Mouse (Mus musculus): ENCODE data around the gene Golga5. TPM values are rescaled to one million over a fixed set of nuclear protein-coding genes. Genes with fewer than 3 reads are reported as not detected.

The Golga5 gene
- polyA plus RNA-seq, 1 experiment from 2014 or later = 28.5 TPM

- H3K4me3 ChIP-seq (ENCODE audit: low read depth, low read length) = no peak overlapping the region
- 0 out of 2 replicates have a peak, but pooled peaks cover 9% of the 10 kb centered on the region for H3K36me3 ChIP-seq (ENCODE audit: control insufficient read depth, insufficient read depth, low read length)
- H3K9me3 ChIP-seq (ENCODE audit: control insufficient read depth, low read length) = no peaks in the 10 kb centered on the region
- H3K9ac ChIP-seq (replicated peaks; ENCODE audit: low read depth, low read length) = no peak overlapping the region
- WGBS = 95% methylated on average over 7 of the region's 7 CpGs
- ATAC-seq (ENCODE audit: low read depth) = no peak
- H3K4me2 ChIP-seq (ENCODE audit: low read depth, low read length) = no peak overlapping the region
- H3K27me3 ChIP-seq (ENCODE audit: control insufficient read depth, insufficient read depth, low read length) = no peaks in the 10 kb centered on the region
- no peak overlapping the region for H3K27ac ChIP-seq (ENCODE audit: low read depth, low read length)
- no peaks in the 10 kb centered on the region for H3K4me1 ChIP-seq (ENCODE audit: control insufficient read depth, insufficient read depth, low read length)
Measured at GRCm38 (mm10) chr12:102426285-102426684, 42.6 kb upstream of the Golga5 start.

DNA sequence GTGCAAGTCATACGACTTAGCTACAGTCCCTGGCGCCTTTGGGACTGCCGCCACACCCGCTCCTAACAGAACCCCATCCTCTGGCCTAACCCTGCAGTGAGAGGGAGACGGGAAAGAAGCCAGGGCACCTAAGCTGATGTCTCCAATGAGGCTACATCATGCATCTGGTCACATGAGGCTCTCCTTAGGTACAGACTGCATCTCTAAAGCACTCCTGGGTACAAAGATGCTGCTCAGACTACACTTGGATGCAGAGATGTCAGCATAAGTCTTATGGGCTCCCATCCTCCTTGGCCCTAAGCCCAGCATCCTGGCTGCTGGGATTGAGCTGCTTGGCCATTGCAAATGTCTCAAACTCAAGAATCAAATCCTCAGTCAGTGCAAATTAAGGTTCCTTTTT, 39.3 kb upstream of the Golga5 start:
- Histone ChIP-seq H3K4me3 (ENCODE audit: low read depth, low read length) (no peak overlapping the region), H3K9ac (replicated peaks; ENCODE audit: low read depth, low read length) (no peak overlapping the region), H3K4me2 (ENCODE audit: low read depth, low read length) (no peak overlapping the region), H3K36me3 (ENCODE audit: control insufficient read depth, insufficient read depth, low read length) (no peaks in the 10 kb centered on the region), H3K27ac (ENCODE audit: low read depth, low read length) (no peak overlapping the region), H3K27me3 (ENCODE audit: control insufficient read depth, insufficient read depth, low read length) (no peaks in the 10 kb centered on the region), H3K4me1 (ENCODE audit: control insufficient read depth, insufficient read depth, low read length) (no peaks in the 10 kb centered on the region), H3K9me3 (ENCODE audit: control insufficient read depth, low read length) (no peaks in the 10 kb centered on the region)
- no peak for ATAC-seq (ENCODE audit: low read depth)
- WGBS = 98% methylated on average over 5 of the region's 5 CpGs

GRCm38 (mm10) chr12:102430228-102430627, 38.7 kb upstream of the Golga5 start:
- no peak for ATAC-seq (ENCODE audit: low read depth)
- Histone ChIP-seq H3K36me3 (ENCODE audit: control insufficient read depth, insufficient read depth, low read length) (no peaks in the 10 kb centered on the region), H3K9me3 (ENCODE audit: control insufficient read depth, low read length) (no peaks in the 10 kb centered on the region), H3K9ac (replicated peaks; ENCODE audit: low read depth, low read length) (no peak overlapping the region), H3K27me3 (ENCODE audit: control insufficient read depth, insufficient read depth, low read length) (no peaks in the 10 kb centered on the region), H3K4me1 (ENCODE audit: control insufficient read depth, insufficient read depth, low read length) (no peaks in the 10 kb centered on the region), H3K4me3 (ENCODE audit: low read depth, low read length) (no peak overlapping the region), H3K4me2 (ENCODE audit: low read depth, low read length) (no peak overlapping the region), H3K27ac (ENCODE audit: low read depth, low read length) (no peak overlapping the region)
- WGBS = 77% methylated on average over 4 of the region's 4 CpGs

DNA sequence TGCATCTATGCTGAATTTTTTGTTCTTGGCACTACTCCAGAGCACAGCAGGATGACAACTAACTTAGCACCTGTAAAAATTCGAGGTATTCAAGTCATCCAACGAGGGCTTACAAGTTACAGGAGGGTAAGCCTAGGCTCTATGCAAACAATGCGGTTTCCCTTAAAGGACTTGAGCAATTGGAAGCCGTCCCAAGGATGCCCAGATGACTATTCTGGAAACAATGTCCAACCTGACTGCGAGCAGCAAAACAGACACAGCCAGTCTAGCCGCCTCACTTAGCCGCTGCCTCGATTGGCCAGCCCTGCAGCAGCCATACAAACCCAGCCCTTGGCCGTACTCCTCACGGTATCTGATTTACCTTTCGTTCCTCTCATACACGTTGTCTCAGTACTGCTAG, 36.7 kb upstream of the Golga5 start:
- H3K27ac ChIP-seq (ENCODE audit: low read depth, low read length) = no peak overlapping the region
- H3K9ac ChIP-seq (replicated peaks; ENCODE audit: low read depth, low read length) = no peak overlapping the region
- no peaks in the 10 kb centered on the region for H3K4me1 ChIP-seq (ENCODE audit: control insufficient read depth, insufficient read depth, low read length)
- H3K36me3 ChIP-seq (ENCODE audit: control insufficient read depth, insufficient read depth, low read length) = no peaks in the 10 kb centered on the region
- H3K9me3 ChIP-seq (ENCODE audit: control insufficient read depth, low read length) = no peaks in the 10 kb centered on the region
- WGBS = 88% methylated on average over 12 of the region's 12 CpGs
- no peak for ATAC-seq (ENCODE audit: low read depth)
- H3K4me2 ChIP-seq (ENCODE audit: low read depth, low read length) = no peak overlapping the region
- H3K4me3 ChIP-seq (ENCODE audit: low read depth, low read length) = no peak overlapping the region
- no peaks in the 10 kb centered on the region for H3K27me3 ChIP-seq (ENCODE audit: control insufficient read depth, insufficient read depth, low read length)

DNA sequence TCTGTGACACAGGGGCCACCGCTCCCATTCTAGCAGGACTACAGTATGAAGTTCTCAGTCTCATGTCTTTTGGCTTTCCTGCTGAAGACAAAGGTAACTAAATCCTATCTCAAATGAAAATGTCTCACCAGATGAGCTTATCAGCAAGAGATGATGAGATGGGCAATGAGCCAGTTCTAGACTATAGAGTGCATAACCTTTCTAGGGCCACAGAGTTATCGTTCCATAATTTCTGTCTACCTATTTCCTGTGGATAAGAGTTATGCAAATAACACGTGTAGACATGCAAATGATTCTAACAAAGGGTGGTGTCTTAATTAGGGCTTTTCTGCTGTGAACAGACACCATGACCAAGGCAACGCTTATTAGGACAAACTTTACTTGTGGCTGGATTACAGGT, 34.8 kb upstream of the Golga5 start:
- Histone ChIP-seq H3K4me3 (ENCODE audit: low read depth, low read length) (no peak overlapping the region), H3K27ac (ENCODE audit: low read depth, low read length) (no peak overlapping the region), H3K9ac (replicated peaks; ENCODE audit: low read depth, low read length) (no peak overlapping the region), H3K4me2 (ENCODE audit: low read depth, low read length) (no peak overlapping the region), H3K4me1 (ENCODE audit: control insufficient read depth, insufficient read depth, low read length) (peaks cover 8% of the 10 kb centered on the region; the same call in 1 of the 2 replicates), H3K27me3 (ENCODE audit: control insufficient read depth, insufficient read depth, low read length) (no peaks in the 10 kb centered on the region), H3K36me3 (ENCODE audit: control insufficient read depth, insufficient read depth, low read length) (no peaks in the 10 kb centered on the region), H3K9me3 (ENCODE audit: control insufficient read depth, low read length) (no peaks in the 10 kb centered on the region)
- WGBS = 88% methylated on average over 4 of the region's 4 CpGs
- no peak for ATAC-seq (ENCODE audit: low read depth)

- no peak for ATAC-seq (ENCODE audit: low read depth)
- Histone ChIP-seq H3K4me1 (ENCODE audit: control insufficient read depth, insufficient read depth, low read length) (peaks cover 8% of the 10 kb centered on the region; the same call in 1 of the 2 replicates), H3K4me2 (ENCODE audit: low read depth, low read length) (no peak overlapping the region), H3K27ac (ENCODE audit: low read depth, low read length) (no peak overlapping the region), H3K9me3 (ENCODE audit: control insufficient read depth, low read length) (no peaks in the 10 kb centered on the region), H3K36me3 (ENCODE audit: control insufficient read depth, insufficient read depth, low read length) (no peaks in the 10 kb centered on the region), H3K27me3 (ENCODE audit: control insufficient read depth, insufficient read depth, low read length) (no peaks in the 10 kb centered on the region), H3K9ac (replicated peaks; ENCODE audit: low read depth, low read length) (no peak overlapping the region), H3K4me3 (ENCODE audit: low read depth, low read length) (no peak overlapping the region)
- WGBS = 82% methylated on average over 10 of the region's 10 CpGs
Measured at GRCm38 (mm10) chr12:102436939-102437526, 31.9 kb upstream of the Golga5 start.

DNA sequence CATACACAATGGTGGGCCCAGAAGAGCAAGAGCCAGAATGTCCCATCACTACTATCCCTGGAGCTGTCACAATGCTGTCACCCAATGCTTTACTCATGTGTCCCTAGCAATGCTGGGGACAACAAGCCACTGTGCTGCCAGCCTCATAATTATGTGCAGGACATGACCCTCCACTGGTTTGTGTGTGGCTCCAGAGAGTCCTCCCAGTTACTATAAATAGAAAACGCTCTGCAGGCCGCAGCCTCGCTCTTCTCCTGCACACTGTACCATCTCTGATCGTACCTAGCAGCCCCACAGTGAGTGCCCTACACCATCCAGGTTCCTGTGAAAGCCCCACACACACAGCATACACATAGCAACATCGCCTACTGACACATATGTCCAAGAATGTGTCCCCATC, 31.0 kb upstream of the Golga5 start:
- H3K27ac ChIP-seq (ENCODE audit: low read depth, low read length) = no peak overlapping the region
- peak overlapping the region; percentile 66 for H3K4me2 ChIP-seq (ENCODE audit: low read depth, low read length)
- H3K9ac ChIP-seq (replicated peaks; ENCODE audit: low read depth, low read length) = 0 out of 2 replicates have a peak overlapping the region, but pooled peaks have one; percentile 7
- no peaks in the 10 kb centered on the region for H3K27me3 ChIP-seq (ENCODE audit: control insufficient read depth, insufficient read depth, low read length)
- no peak for ATAC-seq (ENCODE audit: low read depth)
- H3K4me3 ChIP-seq (ENCODE audit: low read depth, low read length) = no peak overlapping the region
- H3K36me3 ChIP-seq (ENCODE audit: control insufficient read depth, insufficient read depth, low read length) = no peaks in the 10 kb centered on the region
- H3K9me3 ChIP-seq (ENCODE audit: control insufficient read depth, low read length) = no peaks in the 10 kb centered on the region
- H3K4me1 ChIP-seq (ENCODE audit: control insufficient read depth, insufficient read depth, low read length) = peaks cover 8% of the 10 kb centered on the region; the same call in 1 of the 2 replicates
- WGBS = 85% methylated on average over 5 of the region's 5 CpGs

- 3% methylated on average over 20 of the region's 20 CpGs for WGBS
- peaks cover 8% of the 10 kb centered on the region; the same call in 1 of the 2 replicates for H3K4me1 ChIP-seq (ENCODE audit: control insufficient read depth, insufficient read depth, low read length)
- no peaks in the 10 kb centered on the region for H3K9me3 ChIP-seq (ENCODE audit: control insufficient read depth, low read length)
- peak; percentile 60 for ATAC-seq (ENCODE audit: low read depth)
- peak overlapping the region; percentile 60 for H3K9ac ChIP-seq (replicated peaks; ENCODE audit: low read depth, low read length)
- no peaks in the 10 kb centered on the region for H3K36me3 ChIP-seq (ENCODE audit: control insufficient read depth, insufficient read depth, low read length)
- H3K27me3 ChIP-seq (ENCODE audit: control insufficient read depth, insufficient read depth, low read length) = no peaks in the 10 kb centered on the region
- H3K4me3 ChIP-seq (ENCODE audit: low read depth, low read length) = peak overlapping the region; percentile 45
- H3K27ac ChIP-seq (ENCODE audit: low read depth, low read length) = peak overlapping the region; percentile 1; the same call in 1 of the 2 replicates
- H3K4me2 ChIP-seq (ENCODE audit: low read depth, low read length) = peak overlapping the region; percentile 66
Measured at GRCm38 (mm10) chr12:102438983-102439631, 29.8 kb upstream of the Golga5 start.

GRCm38 (mm10) chr12:102439632-102440023, 29.3 kb upstream of the Golga5 start, which contains the start of gene Lgmn:
Lgmn (minus strand) TSS chr12:102439813.
- Histone ChIP-seq H3K9ac (replicated peaks; ENCODE audit: low read depth, low read length) (peak within 1 kb of the TSS; percentile 60), H3K27ac (ENCODE audit: low read depth, low read length) (peak within 1 kb of the TSS; percentile 1; the same call in 1 of the 2 replicates), H3K36me3 (ENCODE audit: control insufficient read depth, insufficient read depth, low read length) (no peaks in the 10 kb centered on the region), H3K9me3 (ENCODE audit: control insufficient read depth, low read length) (no peaks in the 10 kb centered on the region), H3K4me2 (ENCODE audit: low read depth, low read length) (peak within 1 kb of the TSS; percentile 66), H3K4me1 (ENCODE audit: control insufficient read depth, insufficient read depth, low read length) (peaks cover 8% of the 10 kb centered on the region; the same call in 1 of the 2 replicates), H3K4me3 (ENCODE audit: low read depth, low read length) (peak within 1 kb of the TSS; percentile 45), H3K27me3 (ENCODE audit: control insufficient read depth, insufficient read depth, low read length) (no peaks in the 10 kb centered on the region)
- under 1% methylated on average over 28 of the region's 28 CpGs for WGBS
- peak; percentile 100 for ATAC-seq (ENCODE audit: low read depth)
